Mouse (Mus musculus) forebrain, embryonic 14.5 days (tissue): Measurements from ENCODE around the gene Gnptg. TPM values are rescaled to one million over a fixed set of nuclear protein-coding genes. Genes with fewer than 3 reads are reported as not detected.

Source experiments
- ATAC-seq: fragments of 200-750 bp; cut with Nextera tagmentation; 2 replicates; pipeline ENCODE4 v1.8.0; 2017; ENCODE audit warnings: mild to moderate bottlenecking, moderate library complexity
- DNase-seq: peaks from one replicate; pipeline ENCODE4 v3.0.0-alpha.2; 2015; ENCODE audit warnings: low spot score
- H3K27ac ChIP-seq: fragments of 300-500 bp; sonication (generic); 2 replicates; pipeline ENCODE4 v1.5.1; 2014; ENCODE audit warnings: low read depth, mild to moderate bottlenecking, control low read depth, low read length, moderate library complexity
- H3K27me3 ChIP-seq: fragments of 300-500 bp; sonication (generic); replicated peaks from 2 replicates; pipeline ENCODE4 v1.6.1; 2014; ENCODE audit warnings: low read length, control low read depth, mixed read lengths; ENCODE audit not compliant: control insufficient read depth, insufficient read depth
- H3K36me3 ChIP-seq: fragments of 300-500 bp; sonication (generic); 2 replicates; pipeline ENCODE4 v1.6.1; 2014; ENCODE audit warnings: low read length, control low read depth; ENCODE audit not compliant: control insufficient read depth, insufficient read depth
- H3K4me1 ChIP-seq: fragments of 300-500 bp; sonication (generic); 2 replicates; pipeline ENCODE4 v1.6.1; 2014; ENCODE audit warnings: antibody characterized with exemption, low read length, control low read depth; ENCODE audit not compliant: control insufficient read depth, insufficient read depth
- H3K4me2 ChIP-seq: fragments of 300-500 bp; sonication (generic); 2 replicates; pipeline ENCODE4 v1.6.1; 2014; ENCODE audit warnings: mild to moderate bottlenecking, control low read depth, low read length
- H3K4me3 ChIP-seq: fragments of 300-500 bp; sonication (generic); 2 replicates; pipeline ENCODE4 v1.5.1; 2014; ENCODE audit warnings: low read depth, low read length, control low read depth
- H3K9ac ChIP-seq: fragments of 300-500 bp; sonication (generic); 2 replicates; pipeline ENCODE4 v1.6.1; 2014; ENCODE audit warnings: mild to moderate bottlenecking, low read length, control low read depth, moderate library complexity
- H3K9me3 ChIP-seq: fragments of 300-500 bp; sonication (generic); replicated peaks from 2 replicates; pipeline ENCODE4 v1.6.1; 2016; ENCODE audit warnings: low read length, control low read depth, mixed read lengths; ENCODE audit not compliant: control insufficient read depth
- WGBS: fragments of 180-500 bp; shearing (Covaris S2); extraction: QIAGEN DNeasy Blood & Tissue Kit; methylation state at CpG from one replicate; pipeline ENCODE4 v1.1.7; 2014; 5-methylcytosine and 5-hydroxymethylcytosine counted together
- polyA plus RNA-seq: library from polyadenylated mRNA; unstranded; fragments of >200 nt; fragmentation: Nextera tagmentation; extraction: Ambion mirVana; gene quantifications from 2 replicates; pipeline ENCODE4 v1.2.1, GENCODE M21; 2014

Gnptg gene
- polyA plus RNA-seq: 86.8 and 92.0 TPM in 2 replicates

- H3K27ac ChIP-seq: peak within 1 kb of the TSS; percentile 70
- ATAC-seq (peak; percentile 90), DNase-seq (peak; percentile 96)
- H3K4me3 ChIP-seq: peak within 1 kb of the TSS; percentile 99
- H3K4me2 ChIP-seq: peak within 1 kb of the TSS; percentile 96
- no peaks in the 10 kb centered on the region for H3K9me3 ChIP-seq
- H3K4me1 ChIP-seq: peaks cover 12% of the 10 kb centered on the region
- H3K9ac ChIP-seq: peak within 1 kb of the TSS; percentile 95
- peaks cover 49% of the 10 kb centered on the region for H3K36me3 ChIP-seq
- no peaks in the 10 kb centered on the region for H3K27me3 ChIP-seq
- under 1% methylated on average over 80 of the region's 80 CpGs for WGBS
Measured at GRCm38 (mm10) chr17:25239695-25240636, at the start of gene Gnptg, which contains the start of gene Tsr3. Gene Gnptg, minus strand, starts transcription at chr17:25240124. Gene Tsr3, plus strand, starts transcription at chr17:25240170.

GRCm38 (mm10) chr17:25288842-25289241 is 48.9 kb upstream of the Gnptg start:
- H3K4me1 ChIP-seq: no peaks in the 10 kb centered on the region
- H3K9ac ChIP-seq: no peak overlapping the region
- no peaks in the 10 kb centered on the region for H3K9me3 ChIP-seq
- 21% methylated on average over 4 of the region's 4 CpGs for WGBS
- H3K4me3 ChIP-seq: no peak overlapping the region
- ATAC-seq (no peak), DNase-seq (peak; percentile 60)
- no peak overlapping the region for H3K27ac ChIP-seq
- no peaks in the 10 kb centered on the region for H3K27me3 ChIP-seq
- no peaks in the 10 kb centered on the region for H3K36me3 ChIP-seq
- no peak overlapping the region for H3K4me2 ChIP-seq

GRCm38 (mm10) chr17:25285033-25285432 is 45.1 kb upstream of the Gnptg start:
- 17% methylated on average over 3 of the region's 3 CpGs for WGBS
- H3K36me3 ChIP-seq: no peaks in the 10 kb centered on the region
- H3K27ac ChIP-seq: no peak overlapping the region
- DNase-seq: peak; percentile 82
- H3K4me1 ChIP-seq: no peaks in the 10 kb centered on the region
- no peak overlapping the region for H3K9ac ChIP-seq
- no peaks in the 10 kb centered on the region for H3K27me3 ChIP-seq
- no peak overlapping the region for H3K4me3 ChIP-seq
- ATAC-seq: 0 out of 2 replicates have a peak, but pooled peaks have one; percentile 40
- H3K4me2 ChIP-seq: no peak overlapping the region
- H3K9me3 ChIP-seq: no peaks in the 10 kb centered on the region

GRCm38 (mm10) chr17:25282133-25282532 is 42.2 kb upstream of the Gnptg start:
- Histone ChIP-seq H3K4me2 (no peak overlapping the region), H3K4me3 (no peak overlapping the region), H3K9me3 (no peaks in the 10 kb centered on the region), H3K36me3 (no peaks in the 10 kb centered on the region), H3K4me1 (no peaks in the 10 kb centered on the region), H3K27me3 (no peaks in the 10 kb centered on the region), H3K27ac (no peak overlapping the region), H3K9ac (no peak overlapping the region)
- ATAC-seq (no peak), DNase-seq (no peak)
- 54% methylated on average over 11 of the region's 11 CpGs for WGBS

GRCm38 (mm10) chr17:25275833-25276232 is 35.9 kb upstream of the Gnptg start:
- H3K36me3 ChIP-seq: peaks cover 2% of the 10 kb centered on the region
- no peak overlapping the region for H3K4me3 ChIP-seq
- 94% methylated on average over 3 of the region's 3 CpGs for WGBS
- ATAC-seq (no peak), DNase-seq (no peak)
- H3K4me2 ChIP-seq: no peak overlapping the region
- no peaks in the 10 kb centered on the region for H3K9me3 ChIP-seq
- no peak overlapping the region for H3K9ac ChIP-seq
- no peaks in the 10 kb centered on the region for H3K27me3 ChIP-seq
- peaks cover 19% of the 10 kb centered on the region for H3K4me1 ChIP-seq
- no peak overlapping the region for H3K27ac ChIP-seq

- Histone ChIP-seq H3K9me3 (no peaks in the 10 kb centered on the region), H3K9ac (peak within 1 kb of the TSS; percentile 99), H3K4me2 (peak within 1 kb of the TSS; percentile 99), H3K36me3 (peaks cover 11% of the 10 kb centered on the region), H3K4me3 (peak within 1 kb of the TSS; percentile 99), H3K27me3 (no peaks in the 10 kb centered on the region), H3K4me1 (peaks cover 26% of the 10 kb centered on the region), H3K27ac (peak within 1 kb of the TSS; percentile 99)
- DNase-seq: no peak
- ATAC-seq: no peak
- 87% methylated on average over 9 of the region's 9 CpGs for WGBS
Measured at GRCm38 (mm10) chr17:25274571-25275346, 34.8 kb upstream of the Gnptg start, which contains the start of gene Ube2i. Gene Ube2i, minus strand, starts transcription at chr17:25274622.

- ATAC-seq: peak; percentile 90
- H3K4me2 ChIP-seq: peak overlapping the region; percentile 99
- WGBS: under 1% methylated on average over 45 of the region's 45 CpGs
- H3K9me3 ChIP-seq: no peaks in the 10 kb centered on the region
- H3K4me1 ChIP-seq: peaks cover 26% of the 10 kb centered on the region
- H3K9ac ChIP-seq: peak overlapping the region; percentile 99
- no peaks in the 10 kb centered on the region for H3K27me3 ChIP-seq
- H3K27ac ChIP-seq: peak overlapping the region; percentile 99
- peaks cover 19% of the 10 kb centered on the region for H3K36me3 ChIP-seq
- DNase-seq: peak; percentile 98
- peak overlapping the region; percentile 99 for H3K4me3 ChIP-seq
Measured at GRCm38 (mm10) chr17:25273706-25274501, 34.0 kb upstream of the Gnptg start.
